Mouse (Mus musculus) heart, embryonic 16.5 days (tissue): ENCODE measurements around the gene Trak1. TPM values are rescaled to one million over a fixed set of nuclear protein-coding genes. Genes with fewer than 3 reads are reported as not detected.

Experiments used
- ATAC-seq: fragments of 200-750 bp; cut with Nextera tagmentation; replicated peaks from 2 replicates; pipeline ENCODE4 v1.8.0; 2017; ENCODE audit warnings: moderate number of reproducible peaks; ENCODE audit not compliant: insufficient read depth, low FRiP score; ENCODE audit errors: extremely low read depth
- H3K27ac ChIP-seq: fragments of 300-500 bp; sonication (generic); 2 replicates; pipeline ENCODE4 v1.5.1; 2014; ENCODE audit warnings: mild to moderate bottlenecking, low read length, control low read depth, moderate library complexity
- H3K27me3 ChIP-seq: fragments of 300-500 bp; sonication (generic); 2 replicates; pipeline ENCODE4 v1.6.1; 2014; ENCODE audit warnings: low read length, mixed read lengths; ENCODE audit not compliant: control insufficient read depth, insufficient read depth
- H3K36me3 ChIP-seq: fragments of 300-500 bp; sonication (generic); 2 replicates; pipeline ENCODE4 v1.6.1; 2014; ENCODE audit not compliant: control insufficient read depth, insufficient read depth
- H3K4me1 ChIP-seq: fragments of 300-500 bp; sonication (generic); 2 replicates; pipeline ENCODE4 v1.6.1; 2014; ENCODE audit warnings: low read length, mixed read lengths; ENCODE audit not compliant: control insufficient read depth, insufficient read depth
- H3K4me2 ChIP-seq: fragments of 300-500 bp; sonication (generic); 2 replicates; pipeline ENCODE4 v1.6.1; 2014; ENCODE audit warnings: low read depth, mild to moderate bottlenecking, control low read depth, low read length
- H3K4me3 ChIP-seq: fragments of 300-500 bp; sonication (generic); 2 replicates; pipeline ENCODE4 v1.5.1; 2014; ENCODE audit warnings: mild to moderate bottlenecking, control low read depth, low read length
- H3K9ac ChIP-seq: fragments of 300-500 bp; sonication (generic); 2 replicates; pipeline ENCODE4 v1.6.1; 2014; ENCODE audit warnings: low read length, control low read depth
- H3K9me3 ChIP-seq: fragments of 300-500 bp; sonication (generic); replicated peaks from 2 replicates; pipeline ENCODE4 v1.6.1; 2016; ENCODE audit warnings: low read length; ENCODE audit not compliant: control insufficient read depth
- WGBS: fragments of 180-500 bp; shearing (Covaris S2); extraction: QIAGEN DNeasy Blood & Tissue Kit; methylation state at CpG from one replicate; pipeline ENCODE4 v1.1.7; 2014; 5-methylcytosine and 5-hydroxymethylcytosine counted together
- polyA plus RNA-seq: library from polyadenylated mRNA; unstranded; fragments of >200 nt; fragmentation: Nextera tagmentation; extraction: Ambion mirVana; gene quantifications from 2 replicates; pipeline ENCODE4 v1.2.1, GENCODE M21; 2015

Gene Trak1
- polyA plus RNA-seq, 1 experiment from 2014 or later = 42.4 TPM

DNA sequence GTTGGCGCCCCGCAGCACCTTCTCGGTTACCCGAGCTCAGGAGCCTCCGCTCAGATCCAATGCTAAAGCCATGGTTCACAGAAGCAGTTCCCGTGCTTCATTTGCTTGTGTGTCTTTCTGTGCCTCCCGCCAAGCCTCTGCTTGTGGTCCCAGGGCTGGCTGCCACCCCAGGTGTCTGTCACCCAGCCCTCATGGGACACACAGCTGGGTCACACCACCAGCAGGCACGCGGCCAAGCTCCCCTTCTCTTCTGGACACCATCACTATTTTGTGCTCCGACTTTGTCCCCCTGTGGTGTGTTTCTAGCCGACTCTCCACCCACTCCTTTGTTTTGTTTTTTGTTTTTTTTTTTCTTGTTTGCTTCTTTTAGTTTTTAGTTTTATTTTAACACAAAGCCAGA lies 170.2 kb downstream of the Trak1 start:
- no peaks in the 10 kb centered on the region for H3K27me3 ChIP-seq
- WGBS = 68% methylated on average over 11 of the region's 11 CpGs
- H3K4me3 ChIP-seq = no peak overlapping the region
- no peak overlapping the region for H3K4me2 ChIP-seq
- H3K9ac ChIP-seq = no peak overlapping the region
- H3K4me1 ChIP-seq = no peaks in the 10 kb centered on the region
- H3K36me3 ChIP-seq = peaks cover 25% of the 10 kb centered on the region
- ATAC-seq = no peak
- 0 out of 2 replicates have a peak overlapping the region, but pooled peaks have one; percentile 25 for H3K27ac ChIP-seq
- no peaks in the 10 kb centered on the region for H3K9me3 ChIP-seq

- H3K27me3 ChIP-seq = no peaks in the 10 kb centered on the region
- no peaks in the 10 kb centered on the region for H3K4me1 ChIP-seq
- WGBS = 91% methylated on average over 6 of the region's 6 CpGs
- H3K4me2 ChIP-seq = no peak overlapping the region
- H3K9ac ChIP-seq = no peak overlapping the region
- no peaks in the 10 kb centered on the region for H3K9me3 ChIP-seq
- H3K4me3 ChIP-seq = no peak overlapping the region
- H3K27ac ChIP-seq = no peak overlapping the region
- peaks cover 37% of the 10 kb centered on the region for H3K36me3 ChIP-seq
- no peak for ATAC-seq
These were observed 172.4 kb downstream of the Trak1 start for GRCm38 (mm10) chr9:121469711-121470110.

- no peak overlapping the region for H3K4me2 ChIP-seq
- peaks cover 29% of the 10 kb centered on the region for H3K36me3 ChIP-seq
- no peak for ATAC-seq
- 75% methylated on average over 5 of the region's 5 CpGs for whole genome bisulfite sequencing
- H3K9me3 ChIP-seq = no peaks in the 10 kb centered on the region
- peaks cover 5% of the 10 kb centered on the region; the same call in 1 of the 2 replicates for H3K4me1 ChIP-seq
- no peak overlapping the region for H3K27ac ChIP-seq
- H3K27me3 ChIP-seq = no peaks in the 10 kb centered on the region
- H3K9ac ChIP-seq = no peak overlapping the region
- no peak overlapping the region for H3K4me3 ChIP-seq
These were observed 177.5 kb downstream of the Trak1 start for GRCm38 (mm10) chr9:121474771-121475170.

DNA sequence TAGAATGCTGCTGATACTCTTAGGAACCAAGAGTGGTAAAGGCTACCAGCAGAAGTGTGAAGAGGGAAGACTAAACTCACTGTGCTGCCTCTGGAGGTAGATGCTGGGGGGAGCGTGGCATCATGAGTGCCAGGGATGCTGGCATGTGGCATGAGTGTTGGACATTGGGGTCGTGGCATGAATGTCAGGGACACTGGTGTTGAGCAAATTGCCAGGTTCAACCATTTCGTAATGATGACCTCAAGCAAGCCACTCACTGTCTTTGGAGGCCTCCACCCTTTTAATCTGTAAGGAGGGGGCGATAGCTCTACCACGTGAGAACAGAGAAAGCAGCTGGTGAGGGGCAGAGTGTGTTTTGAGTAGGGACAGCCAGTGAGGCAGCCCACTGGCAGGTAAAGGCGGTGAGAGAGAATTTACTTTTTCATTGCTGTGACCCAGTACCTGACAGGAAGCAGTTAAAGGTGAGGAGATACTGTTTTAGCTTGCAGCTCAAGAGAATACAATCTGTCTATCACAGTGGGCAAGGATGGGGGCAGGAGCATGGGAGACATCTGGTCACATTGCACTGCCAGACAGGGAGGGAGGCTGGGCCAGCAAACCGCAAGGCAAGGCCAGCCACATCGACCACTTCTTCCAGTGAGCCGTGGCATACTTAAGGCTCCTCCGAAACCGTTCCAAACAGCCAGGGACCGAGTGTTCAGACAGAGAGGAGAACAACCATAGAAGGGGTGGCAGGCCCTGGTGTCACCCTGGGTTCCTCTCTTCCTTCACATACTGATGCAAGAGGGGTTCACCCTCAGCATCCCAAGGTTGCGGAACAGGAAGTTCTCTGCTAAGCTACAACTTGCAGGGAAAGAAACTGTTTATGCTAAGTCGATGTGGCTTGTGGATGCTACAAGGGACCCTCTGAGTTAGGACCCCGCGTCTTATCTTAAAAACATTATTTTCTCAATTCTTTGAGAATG lies 178.5 kb downstream of the Trak1 start:
- H3K36me3 ChIP-seq = peaks cover 27% of the 10 kb centered on the region
- H3K4me3 ChIP-seq = no peak overlapping the region
- H3K27me3 ChIP-seq = no peaks in the 10 kb centered on the region
- no peaks in the 10 kb centered on the region for H3K9me3 ChIP-seq
- H3K4me2 ChIP-seq = no peak overlapping the region
- H3K27ac ChIP-seq = no peak overlapping the region
- 74% methylated on average over 16 of the region's 16 CpGs for WGBS
- ATAC-seq = no peak
- H3K9ac ChIP-seq = no peak overlapping the region
- peaks cover 5% of the 10 kb centered on the region; the same call in 1 of the 2 replicates for H3K4me1 ChIP-seq

- Histone ChIP-seq H3K27me3 (no peaks in the 10 kb centered on the region), H3K9me3 (no peaks in the 10 kb centered on the region), H3K36me3 (peaks cover 21% of the 10 kb centered on the region), H3K9ac (peak overlapping the region; percentile 67), H3K4me2 (peak overlapping the region; percentile 64), H3K27ac (no peak overlapping the region), H3K4me1 (peaks cover 5% of the 10 kb centered on the region; the same call in 1 of the 2 replicates), H3K4me3 (peak overlapping the region; percentile 36)
- ATAC-seq = 0 out of 2 replicates have a peak, but pooled peaks have one; percentile 28
- WGBS = 11% methylated on average over 15 of the region's 15 CpGs
These were observed 180.1 kb downstream of the Trak1 start for GRCm38 (mm10) chr9:121477305-121477911.

- WGBS = 21% methylated on average over 5 of the region's 5 CpGs
- Histone ChIP-seq H3K27me3 (no peaks in the 10 kb centered on the region), H3K4me2 (no peak overlapping the region), H3K36me3 (peaks cover 5% of the 10 kb centered on the region), H3K27ac (no peak overlapping the region), H3K9ac (no peak overlapping the region), H3K4me3 (no peak overlapping the region), H3K4me1 (peaks cover 5% of the 10 kb centered on the region; the same call in 1 of the 2 replicates), H3K9me3 (no peaks in the 10 kb centered on the region)
- 0 out of 2 replicates have a peak, but pooled peaks have one; percentile 28 for ATAC-seq
These were observed 182.2 kb downstream of the Trak1 start for GRCm38 (mm10) chr9:121479453-121479852.

DNA sequence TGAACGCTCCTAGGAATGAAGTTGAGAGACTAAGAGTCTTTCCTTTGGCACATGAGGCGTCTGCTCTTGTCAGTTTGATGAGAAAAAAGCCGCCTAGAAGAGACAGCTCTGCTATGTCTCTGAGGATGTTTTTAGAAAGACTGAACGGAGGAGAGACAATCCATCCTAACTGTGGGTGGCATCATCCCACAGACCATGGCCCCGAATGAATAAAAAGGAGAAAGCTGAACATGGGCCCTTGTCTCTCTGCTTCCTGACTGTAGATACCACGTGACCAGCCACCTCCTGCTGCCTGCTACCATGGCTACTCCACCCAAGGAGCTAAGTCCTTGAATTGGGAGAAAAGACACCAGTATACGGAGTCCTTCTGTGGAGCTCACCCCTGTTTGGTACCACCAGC lies 189.9 kb downstream of the Trak1 start:
- H3K4me3 ChIP-seq = no peak overlapping the region
- no peak for ATAC-seq
- 72% methylated on average over 7 of the region's 7 CpGs for WGBS

DNA sequence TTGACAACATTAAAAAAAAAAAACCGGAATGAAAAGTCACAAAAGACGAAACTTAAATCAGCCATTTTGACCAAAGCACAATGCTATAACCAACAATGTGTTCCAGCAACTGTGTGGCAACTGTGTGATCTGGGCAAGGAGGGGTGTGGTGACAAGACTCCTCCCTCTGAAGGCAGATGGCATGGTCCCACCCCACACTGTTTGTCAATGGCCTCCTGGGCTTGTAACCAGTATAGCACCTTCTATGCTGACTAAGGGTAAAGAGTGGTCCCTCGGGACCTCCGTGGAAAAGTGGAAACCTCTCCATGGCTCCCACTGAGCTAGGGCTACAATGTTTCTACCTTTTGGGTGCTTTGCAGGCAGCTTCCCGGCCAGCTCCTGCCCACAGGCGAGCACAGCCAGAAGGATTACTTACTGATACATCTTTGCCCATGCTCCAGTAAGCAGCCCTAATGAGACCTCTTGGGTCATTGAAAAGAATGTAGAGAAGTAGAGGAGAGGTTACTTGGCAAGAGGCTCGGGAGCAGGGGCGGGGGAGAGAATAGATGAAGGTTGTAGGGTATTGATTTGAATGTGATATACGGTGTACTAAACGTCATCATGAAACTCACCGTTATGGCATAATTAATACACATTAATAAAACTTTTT lies 194.4 kb downstream of the Trak1 start:
- 71% methylated on average over 11 of the region's 11 CpGs for WGBS
- no peaks in the 10 kb centered on the region for H3K36me3 ChIP-seq
- H3K27ac ChIP-seq = no peak overlapping the region
- no peak for ATAC-seq
- peaks cover 51% of the 10 kb centered on the region for H3K27me3 ChIP-seq
- no peak overlapping the region for H3K9ac ChIP-seq
- peaks cover 6% of the 10 kb centered on the region; the same call in 1 of the 2 replicates for H3K4me1 ChIP-seq
- H3K4me2 ChIP-seq = no peak overlapping the region
- H3K9me3 ChIP-seq = no peaks in the 10 kb centered on the region
- H3K4me3 ChIP-seq = no peak overlapping the region

More for the DNA sequence above, 189.9 kb downstream of the Trak1 start:
- H3K9me3 ChIP-seq = no peaks in the 10 kb centered on the region
- no peak overlapping the region for H3K4me2 ChIP-seq
- H3K9ac ChIP-seq = no peak overlapping the region
- peaks cover 8% of the 10 kb centered on the region; the same call in 1 of the 2 replicates for H3K27me3 ChIP-seq
- no peaks in the 10 kb centered on the region for H3K36me3 ChIP-seq
- no peak overlapping the region for H3K27ac ChIP-seq
- no peaks in the 10 kb centered on the region for H3K4me1 ChIP-seq
